Mouse (Mus musculus) cerebellum, postnatal 14 days (tissue): ENCODE measurements around the gene Grap.
A peak's percentile ranks its signal among the peaks of the same experiment; 100 is the strongest.

ENCODE experiments used
- DNase-seq, 2 experiments: peaks; one replicate each; pipeline ENCODE4 v3.0.0; 2021; ENCODE audit warnings: mixed read lengths in 2 of 2

Gene Grap

GRCm38 (mm10) chr11:61686141-61686540, 33.1 kb downstream of the Grap start:
- DNase-seq = no peak

- DNase-seq = no peak
Measured at GRCm38 (mm10) chr11:61686906-61687453, 33.9 kb downstream of the Grap start.

- no peak for DNase-seq
Measured at GRCm38 (mm10) chr11:61687595-61687994, 34.5 kb downstream of the Grap start.

GRCm38 (mm10) chr11:61692996-61693395, 39.9 kb downstream of the Grap start:
- DNase-seq = peak; percentile 69 to 70

GRCm38 (mm10) chr11:61698852-61699251, 45.8 kb downstream of the Grap start:
- DNase-seq = no peak

- DNase-seq = no peak
Measured at GRCm38 (mm10) chr11:61699460-61699859, 46.4 kb downstream of the Grap start.

GRCm38 (mm10) chr11:61699933-61700332, 46.9 kb downstream of the Grap start:
- peak; percentile 75 to 85 for DNase-seq

GRCm38 (mm10) chr11:61701696-61702095, 48.6 kb downstream of the Grap start:
- DNase-seq = no peak

GRCm38 (mm10) chr11:61702494-61702893, 49.4 kb downstream of the Grap start:
- peak; percentile 57 to 73 for DNase-seq

GRCm38 (mm10) chr11:61705581-61705980, 52.5 kb downstream of the Grap start:
- no peak for DNase-seq

- DNase-seq = no peak
Measured at GRCm38 (mm10) chr11:61706232-61706631, 53.2 kb downstream of the Grap start.

GRCm38 (mm10) chr11:61708928-61709327, 55.9 kb downstream of the Grap start:
- DNase-seq = no peak

- DNase-seq = no peak
Measured at GRCm38 (mm10) chr11:61713157-61713855, 60.2 kb downstream of the Grap start.

- DNase-seq = peak; percentile 88 to 91
Measured at GRCm38 (mm10) chr11:61714346-61715117, 61.5 kb downstream of the Grap start.

GRCm38 (mm10) chr11:61715130-61715529, 62.1 kb downstream of the Grap start:
- peak in 1 of 2 experiments; percentile 51 for DNase-seq

GRCm38 (mm10) chr11:61717990-61718389, 64.9 kb downstream of the Grap start:
- no peak for DNase-seq

- DNase-seq = no peak
Measured at GRCm38 (mm10) chr11:61719387-61719786, 66.3 kb downstream of the Grap start.

- DNase-seq = no peak
Measured at GRCm38 (mm10) chr11:61719826-61720225, 66.8 kb downstream of the Grap start.

GRCm38 (mm10) chr11:61720636-61721035, 67.6 kb downstream of the Grap start, which contains the start of gene Slc5a10:
Slc5a10 (minus strand) TSS chr11:61720826.
- DNase-seq = no peak

- no peak for DNase-seq
Measured at GRCm38 (mm10) chr11:61722077-61722476, 69.0 kb downstream of the Grap start.
